Mouse (Mus musculus): ENCODE measurements around the gene Atg9a.
"Not testable (repeated sequence)": the region's sequence is repeated elsewhere in the genome, so short reads cannot be mapped to it uniquely, and the experiment has no call there.

Atg9a gene

DNA sequence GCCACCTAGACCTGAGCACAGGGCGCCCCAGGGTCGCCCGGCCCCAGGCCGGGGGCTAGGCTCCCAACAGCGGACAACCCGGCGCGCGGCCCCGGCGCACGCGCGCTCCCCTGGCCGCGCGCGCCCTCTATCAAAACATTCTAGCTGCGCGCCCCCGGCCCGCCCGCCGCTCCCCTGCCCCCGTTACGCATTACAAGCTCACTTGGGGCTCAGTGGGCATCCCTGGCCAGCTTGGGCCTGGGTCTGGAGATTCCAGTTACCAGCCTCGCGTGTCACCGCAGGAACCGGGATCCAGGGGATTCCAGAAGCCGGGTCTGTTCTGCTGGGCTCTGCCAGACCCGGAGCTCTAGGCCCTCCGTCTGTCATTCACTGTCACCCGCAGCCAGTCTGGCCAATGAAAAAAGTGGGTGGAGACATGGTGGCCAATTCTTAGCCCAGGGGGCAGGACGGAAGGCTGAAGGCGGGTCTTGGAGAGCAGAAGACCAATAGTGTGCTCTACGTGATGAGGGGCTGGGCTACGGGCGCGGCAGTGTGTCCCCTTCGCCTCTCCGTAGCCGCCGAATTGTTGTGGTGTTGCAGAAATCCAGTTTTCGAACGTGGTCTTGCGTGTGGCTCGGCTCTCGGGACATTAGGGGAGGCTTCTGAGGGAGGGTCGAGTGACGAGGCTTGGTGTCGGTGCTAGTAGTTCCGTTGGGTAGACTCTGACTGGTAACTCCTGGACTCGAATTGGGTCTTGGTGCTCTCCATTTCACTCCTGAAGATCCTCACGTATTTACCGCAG lies at the start of gene Atg9a, which contains the start of gene Ankzf1:
Atg9a (minus strand) TSS at position 575 of the 781 bp plus-strand sequence.
Ankzf1 (plus strand) TSS at position 530 of the 781 bp plus-strand sequence.
- peak; percentile 91 to 96 for DNase-seq (ENCODE audit: low spot score in 2 of 2)

DNA sequence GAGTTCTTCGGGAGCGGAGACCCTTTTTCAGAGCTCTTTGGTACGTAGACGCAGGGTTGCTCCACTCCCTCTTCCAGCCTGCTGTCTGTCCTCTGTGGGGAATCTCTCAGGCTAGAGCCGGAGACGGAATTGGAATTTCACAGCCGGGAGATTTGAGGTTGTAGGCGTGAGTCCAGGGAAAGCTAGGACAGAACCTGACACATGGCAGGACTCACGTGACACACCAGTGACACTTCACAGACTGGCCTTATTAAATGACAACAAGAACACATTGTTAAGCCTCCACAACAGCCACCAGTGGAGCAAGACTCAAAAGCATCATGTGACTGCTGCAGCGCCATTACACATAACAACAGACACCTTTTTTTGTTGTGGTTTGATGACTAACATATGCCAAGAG lies 47.6 kb upstream of the Atg9a start:
- DNase-seq (ENCODE audit: low spot score in 2 of 2): no peak

GRCm38 (mm10) chr1:75236117-75237050 lies 44.4 kb upstream of the Atg9a start, which contains the start of gene Dnajb2:
Gene Dnajb2, plus strand, starts transcription at chr1:75236406.
- DNase-seq (ENCODE audit: low spot score in 2 of 2): peak; percentile 84 to 89

- DNase-seq (ENCODE audit: low spot score in 2 of 2): peak; percentile 37 to 59
Observed at GRCm38 (mm10) chr1:75234606-75235005, 42.6 kb upstream of the Atg9a start.

- not testable (repeated sequence) for DNase-seq (ENCODE audit: low spot score in 2 of 2)
Observed at GRCm38 (mm10) chr1:75232489-75232888, 40.5 kb upstream of the Atg9a start.

GRCm38 (mm10) chr1:75231664-75232152 lies 39.7 kb upstream of the Atg9a start, which contains the start of gene A630095N17Rik:
Gene A630095N17Rik, minus strand, starts transcription at chr1:75232102.
- DNase-seq (ENCODE audit: low spot score in 2 of 2): no peak

GRCm38 (mm10) chr1:75231224-75231623 lies 39.2 kb upstream of the Atg9a start:
- no peak for DNase-seq (ENCODE audit: low spot score in 2 of 2)

GRCm38 (mm10) chr1:75230335-75230994 lies 38.5 kb upstream of the Atg9a start:
- peak; percentile 46 to 48 for DNase-seq (ENCODE audit: low spot score in 2 of 2)

- no peak for DNase-seq (ENCODE audit: low spot score in 2 of 2)
Observed at GRCm38 (mm10) chr1:75229158-75229557, 37.2 kb upstream of the Atg9a start.

- no peak for DNase-seq (ENCODE audit: low spot score in 2 of 2)
Observed at GRCm38 (mm10) chr1:75227653-75228052, 35.7 kb upstream of the Atg9a start.

- no peak for DNase-seq (ENCODE audit: low spot score in 2 of 2)
Observed at GRCm38 (mm10) chr1:75226138-75226537, 34.1 kb upstream of the Atg9a start.

DNA sequence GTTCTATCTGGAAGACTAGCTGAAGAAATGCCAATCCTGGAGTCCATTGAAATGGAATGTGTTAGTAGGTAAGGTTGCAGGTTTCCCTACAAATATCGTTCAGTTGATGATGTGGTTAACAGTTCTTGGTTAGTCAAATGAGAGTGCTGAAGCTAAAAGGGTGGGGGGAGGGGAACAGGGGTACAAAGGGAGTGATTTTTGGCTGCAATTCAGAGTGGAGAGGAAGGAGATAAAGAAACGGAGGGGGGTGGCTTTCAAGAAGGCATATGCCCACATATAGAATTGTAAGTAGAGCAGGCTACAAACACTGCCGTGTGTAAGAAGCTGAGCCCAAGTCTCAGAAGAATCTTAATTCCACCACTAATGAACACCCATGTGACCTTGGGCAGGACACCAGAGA lies 33.5 kb upstream of the Atg9a start:
- DNase-seq (ENCODE audit: low spot score in 2 of 2): no peak

GRCm38 (mm10) chr1:75223532-75223931 lies 31.5 kb upstream of the Atg9a start:
- DNase-seq (ENCODE audit: low spot score in 2 of 2): no peak

DNA sequence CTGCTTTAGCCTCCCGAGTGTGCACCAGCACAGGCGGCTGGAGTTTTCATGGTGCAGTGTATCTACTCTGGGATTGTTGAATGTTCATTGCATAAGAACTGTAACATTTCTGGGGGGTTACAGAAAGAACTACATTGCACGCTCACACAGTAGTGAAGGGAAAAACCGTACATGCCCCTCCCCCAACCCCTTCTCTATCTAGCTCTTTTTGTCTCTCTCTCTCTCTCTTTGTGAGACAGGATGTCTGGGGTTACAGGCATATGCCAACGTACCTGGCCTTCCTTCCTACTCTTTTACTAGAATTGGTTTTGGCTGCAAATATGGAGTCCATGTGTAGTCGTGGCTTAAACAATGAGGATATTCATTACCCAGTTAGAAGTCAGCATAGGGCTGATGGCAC lies 30.9 kb upstream of the Atg9a start:
- DNase-seq (ENCODE audit: low spot score in 2 of 2): no peak

GRCm38 (mm10) chr1:75221538-75221937 lies 29.5 kb upstream of the Atg9a start:
- DNase-seq (ENCODE audit: low spot score in 2 of 2): no peak

GRCm38 (mm10) chr1:75219531-75219930 lies 27.5 kb upstream of the Atg9a start, which contains the start of gene Tuba4a:
Gene Tuba4a, minus strand, starts transcription at chr1:75219865.
- DNase-seq (ENCODE audit: low spot score in 2 of 2): peak in 1 of 2 experiments; percentile 24

DNA sequence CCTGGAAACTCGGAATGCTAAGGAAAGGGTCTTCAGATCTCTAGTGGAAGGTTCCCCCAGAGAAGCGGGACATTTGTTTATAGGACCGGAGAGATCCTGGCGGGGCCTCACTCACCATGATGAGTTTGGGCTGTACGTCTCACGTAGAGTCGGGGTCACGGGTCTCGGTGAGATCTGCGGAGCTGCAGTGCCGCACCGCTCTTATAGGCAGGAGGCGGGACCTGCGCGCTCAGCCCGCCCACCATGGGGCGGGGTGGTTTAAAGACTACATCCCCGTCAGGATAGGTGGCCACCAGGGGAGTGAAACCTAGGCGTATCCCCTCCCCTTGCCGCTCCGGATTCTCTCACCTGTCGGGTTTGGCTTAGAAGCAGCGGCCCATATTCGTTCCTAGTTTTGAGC lies 27.1 kb upstream of the Atg9a start:
- peak; percentile 91 to 95 for DNase-seq (ENCODE audit: low spot score in 2 of 2)

GRCm38 (mm10) chr1:75218227-75219001 lies 26.4 kb upstream of the Atg9a start:
- DNase-seq (ENCODE audit: low spot score in 2 of 2): peak in 1 of 2 experiments; percentile 37

DNA sequence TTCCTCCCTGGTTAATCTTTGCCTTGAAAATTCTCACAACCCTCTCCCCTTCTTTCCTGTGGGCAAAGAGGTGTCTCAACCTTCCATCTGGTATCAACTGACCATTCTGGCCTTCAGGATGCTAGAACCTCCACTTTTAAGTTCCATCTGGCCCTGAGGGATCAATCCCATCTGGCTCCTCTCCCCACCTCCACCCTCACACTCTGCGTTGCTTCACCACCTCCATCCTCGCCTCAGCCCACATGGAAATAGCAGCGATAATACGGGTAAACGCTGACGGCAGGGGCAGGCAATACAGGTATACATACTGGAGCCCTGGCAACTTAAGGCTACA lies 25.9 kb upstream of the Atg9a start:
- DNase-seq (ENCODE audit: low spot score in 2 of 2): no peak

- no peak for DNase-seq (ENCODE audit: low spot score in 2 of 2)
Observed at GRCm38 (mm10) chr1:75216797-75217585, 25.0 kb upstream of the Atg9a start.
